Comparison of ENCODE assay signal across 32 mouse cellular contexts in genomic region chr4:141679016-141679415, GRCm38 (mm10). TPM values are rescaled to one million over a fixed set of nuclear protein-coding genes. Genes with fewer than 3 reads are reported as not detected.
DNase-seq lines count a peak whose midpoint lies in the region; ATAC-seq and TF ChIP-seq lines count a peak whose summit lies in the region.
"Had no signal": no experiment of that assay in that cellular context is flagged by ENCODE, and none has a peak within 500 bp of the region (broad histone marks: within the 10 kb centered on the region; RNA-seq: fewer than 3 reads in every experiment).

No protein-coding gene starts in this region.

- H3K4me2 ChIP-seq in liver, embryonic 13.5 days: no peak overlapping the region
- H3K4me2 ChIP-seq in intestine, postnatal 0 days (replicated peaks; ENCODE audit: low read depth): no peak overlapping the region
- H3K4me2 ChIP-seq: embryonic facial prominence, embryonic 12.5 days; embryonic facial prominence, embryonic 15.5 days; forebrain, embryonic 12.5 days; forebrain, embryonic 15.5 days; heart, embryonic 13.5 days; hindbrain, embryonic 12.5 days; hindbrain, embryonic 15.5 days had no signal

- TF ChIP-seq POLR2A in liver, adult 2 months (IDR thresholded peaks at IDR 0.05; ENCODE audit: extremely low read depth, insufficient read depth, low read length): no peak
- TF ChIP-seq POLR2A in ES-Bruce4 (IDR thresholded peaks at IDR 0.05; ENCODE audit: insufficient read depth, low read length) (no peak), MEL (IDR thresholded peaks at IDR 0.05; ENCODE audit: control insufficient read depth in 1 of 2, insufficient read depth in 1 of 2, low read depth in 1 of 2, low read length in 2 of 2, poor library complexity in 1 of 2) (no peak)

- H3K9ac ChIP-seq in liver, adult 2 months (ENCODE audit: low read depth, low read length): no peak overlapping the region
- H3K9ac ChIP-seq in ES-Bruce4 (ENCODE audit: low read depth, poor library complexity, severe bottlenecking) (no peak overlapping the region), MEL (ENCODE audit: control insufficient read depth, low read depth, low read length, poor library complexity, severe bottlenecking) (no peak overlapping the region)
- H3K9ac ChIP-seq in liver, embryonic 13.5 days: no peak overlapping the region
- H3K9ac ChIP-seq in intestine, postnatal 0 days (ENCODE audit: low read depth, low read length): no peak overlapping the region
- H3K9ac ChIP-seq: embryonic facial prominence, embryonic 12.5 days; embryonic facial prominence, embryonic 15.5 days; forebrain, embryonic 12.5 days; forebrain, embryonic 15.5 days; heart, embryonic 13.5 days; hindbrain, embryonic 12.5 days; hindbrain, embryonic 15.5 days had no signal

- no peaks in the 10 kb centered on the region for H3K27me3 ChIP-seq in liver, adult 2 months (ENCODE audit: control insufficient read depth, insufficient read depth, low read length)
- H3K27me3 ChIP-seq in ES-Bruce4 (ENCODE audit: control insufficient read depth, insufficient read depth, low read length, poor library complexity, severe bottlenecking): no peaks in the 10 kb centered on the region
- H3K27me3 ChIP-seq in MEL (ENCODE audit: control insufficient read depth in 1 of 2, insufficient read depth in 2 of 2, low read length in 2 of 2): no peaks in the 10 kb centered on the region
- H3K27me3 ChIP-seq in liver, embryonic 13.5 days: no peaks in the 10 kb centered on the region
- H3K27me3 ChIP-seq in intestine, postnatal 0 days (replicated peaks; ENCODE audit: control insufficient read depth, insufficient read depth, low read length): no peaks in the 10 kb centered on the region
- H3K27me3 ChIP-seq: CH12.LX; embryonic facial prominence, embryonic 12.5 days; embryonic facial prominence, embryonic 15.5 days; forebrain, embryonic 12.5 days; forebrain, embryonic 15.5 days; heart, embryonic 13.5 days; hindbrain, embryonic 12.5 days; hindbrain, embryonic 15.5 days had no signal

- TF ChIP-seq CTCF in liver, adult 2 months (IDR thresholded peaks at IDR 0.05; ENCODE audit: low read depth, low read length): no peak
- TF ChIP-seq CTCF in ES-Bruce4 (IDR thresholded peaks at IDR 0.05; ENCODE audit: low read depth, low read length) (no peak), MEL (IDR thresholded peaks at IDR 0.05 in 2 of 3, conservative IDR thresholded peaks at IDR 0.05 in 1 of 3; ENCODE audit: control insufficient read depth in 1 of 3, insufficient read depth in 1 of 3, low read depth in 2 of 3, low read length in 3 of 3, poor library complexity in 1 of 3, severe bottlenecking in 1 of 3) (no peak)
- no peak for TF ChIP-seq CTCF in intestine, postnatal 0 days (IDR thresholded peaks at IDR 0.05; ENCODE audit: low read depth)

- 29% methylated on average over 2 of the region's 2 CpGs for WGBS in liver, adult 2 months
- 87% methylated on average over 2 of the region's 2 CpGs for WGBS in liver, embryonic 13.5 days (ENCODE audit: insufficient replicate concordance)
- WGBS in intestine, postnatal 0 days: 75% methylated on average over 2 of the region's 2 CpGs

- H3K36me3 ChIP-seq in liver, adult 2 months (ENCODE audit: control insufficient read depth, insufficient read depth, low read length): peaks cover 17% of the 10 kb centered on the region; the same call in 1 of the 2 replicates
- H3K36me3 ChIP-seq in ES-Bruce4 (ENCODE audit: control insufficient read depth, insufficient read depth, low read length, poor library complexity, severe bottlenecking) (peaks cover 1% of the 10 kb centered on the region), MEL (ENCODE audit: control insufficient read depth in 1 of 2, insufficient read depth in 2 of 2, low read length in 2 of 2) (peaks cover 0 to 16% of the 10 kb centered on the region in 2 experiments; a peak in 3 of 4 replicates)
- peaks cover 31% of the 10 kb centered on the region for H3K36me3 ChIP-seq in liver, embryonic 13.5 days
- peaks cover 27% of the 10 kb centered on the region for H3K36me3 ChIP-seq in intestine, postnatal 0 days (ENCODE audit: control insufficient read depth, insufficient read depth)

- no peak overlapping the region for H3K4me3 ChIP-seq in liver, adult 2 months (ENCODE audit: insufficient read depth, low read depth, low read length)
- H3K4me3 ChIP-seq in ES-Bruce4 (ENCODE audit: low read depth, low read length): no peak overlapping the region
- no peak overlapping the region for H3K4me3 ChIP-seq in MEL (ENCODE audit: control insufficient read depth in 1 of 2, insufficient read depth in 1 of 2, low read depth in 2 of 2, low read length in 2 of 2)
- no peak overlapping the region for H3K4me3 ChIP-seq in liver, embryonic 13.5 days (replicated peaks)
- H3K4me3 ChIP-seq in intestine, postnatal 0 days (ENCODE audit: low read depth, low read length): no peak overlapping the region
- H3K4me3 ChIP-seq: embryonic facial prominence, embryonic 12.5 days; embryonic facial prominence, embryonic 15.5 days; erythroblast, embryonic 14.5 days; forebrain, embryonic 12.5 days; forebrain, embryonic 15.5 days; heart, adult 2 months; heart, embryonic 10.5 days; heart, embryonic 13.5 days; hindbrain, embryonic 12.5 days; hindbrain, embryonic 15.5 days had no signal

- no peaks in the 10 kb centered on the region for H3K79me2 ChIP-seq in liver, adult 2 months (ENCODE audit: control insufficient read depth, insufficient read depth, low read length)
- H3K79me2 ChIP-seq in MEL (ENCODE audit: control insufficient read depth, insufficient read depth, low read length, poor library complexity): 0 out of 2 replicates have a peak, but pooled peaks cover 2% of the 10 kb centered on the region

- DNase-seq in liver, adult 2 months (ENCODE audit: extremely low read depth, low read depth, low spot score): peak; percentile 66
- DNase-seq in liver (no peak), MEL (ENCODE audit: low read depth, low spot score) (no peak)
- no peak for DNase-seq in liver, embryonic 13.5 days
- DNase-seq in urinary bladder, postnatal 4 days (ENCODE audit: low spot score in 2 of 2): no peak
- DNase-seq: adrenal gland, adult 2 months; adrenal gland, postnatal 14 days; B cell, adult 2 months; cerebellum, adult 11 months; cerebellum, adult 2 months; cerebellum, adult 9-11 months; cerebellum, postnatal 25 days; gastrocnemius, postnatal 25 days; heart, adult 2 months had no signal

- H3K9me3 ChIP-seq in ES-Bruce4 (replicated peaks; ENCODE audit: control insufficient read depth, insufficient read depth, low read length, poor library complexity, severe bottlenecking) (no peaks in the 10 kb centered on the region), MEL (replicated peaks; ENCODE audit: insufficient read depth, low read length) (no peaks in the 10 kb centered on the region)
- H3K9me3 ChIP-seq in liver, embryonic 13.5 days (replicated peaks): no peaks in the 10 kb centered on the region
- H3K9me3 ChIP-seq in intestine, postnatal 0 days (ENCODE audit: control insufficient read depth): no peaks in the 10 kb centered on the region
- H3K9me3 ChIP-seq: embryonic facial prominence, embryonic 12.5 days; embryonic facial prominence, embryonic 15.5 days; forebrain, embryonic 12.5 days; forebrain, embryonic 15.5 days; heart, embryonic 10.5 days; heart, embryonic 13.5 days; hindbrain, embryonic 12.5 days; hindbrain, embryonic 15.5 days had no signal

- H3K27ac ChIP-seq in liver, adult 2 months (replicated peaks; ENCODE audit: insufficient read depth, low read depth, low read length): no peak overlapping the region
- H3K27ac ChIP-seq in ES-Bruce4 (ENCODE audit: insufficient read depth, low read length): peak overlapping the region; percentile 21; the same call in 1 of the 2 replicates
- H3K27ac ChIP-seq in MEL (ENCODE audit: control insufficient read depth, low read depth, low read length): no peak overlapping the region
- no peak overlapping the region for H3K27ac ChIP-seq in liver, embryonic 13.5 days
- H3K27ac ChIP-seq in intestine, postnatal 0 days (ENCODE audit: low read depth, low read length): no peak overlapping the region
- H3K27ac ChIP-seq: embryonic facial prominence, embryonic 12.5 days; embryonic facial prominence, embryonic 15.5 days; forebrain, embryonic 12.5 days; forebrain, embryonic 15.5 days; heart, adult 2 months; heart, embryonic 10.5 days; heart, embryonic 13.5 days; hindbrain, embryonic 12.5 days; hindbrain, embryonic 15.5 days had no signal

- TF ChIP-seq RAD21 in MEL (IDR thresholded peaks at IDR 0.05; ENCODE audit: low read depth, low read length): no peak

- peaks cover 6% of the 10 kb centered on the region for H3K4me1 ChIP-seq in liver, adult 2 months (ENCODE audit: control insufficient read depth, insufficient read depth, low read length)
- peaks cover 16% of the 10 kb centered on the region for H3K4me1 ChIP-seq in ES-Bruce4 (ENCODE audit: control insufficient read depth, insufficient read depth, low read length)
- peaks cover 4 to 13% of the 10 kb centered on the region in 2 experiments; a peak in 3 of 4 replicates for H3K4me1 ChIP-seq in MEL (ENCODE audit: control insufficient read depth in 1 of 2, insufficient read depth in 2 of 2, low read length in 2 of 2)
- peaks cover 39% of the 10 kb centered on the region for H3K4me1 ChIP-seq in liver, embryonic 13.5 days (replicated peaks)
- no peaks in the 10 kb centered on the region for H3K4me1 ChIP-seq in intestine, postnatal 0 days (replicated peaks; ENCODE audit: control insufficient read depth, insufficient read depth, low read length)
- H3K4me1 ChIP-seq: forebrain, embryonic 15.5 days; hindbrain, embryonic 15.5 days had no signal

- ATAC-seq in liver, embryonic 13.5 days (ENCODE audit: low read depth): peak; percentile 22; the same call in 1 of the 2 replicates
- ATAC-seq in erythroblast, adult 5-6 weeks (replicated peaks; ENCODE audit: low FRiP score, poor library complexity, severe bottlenecking): no peak
- no peak for ATAC-seq in intestine, postnatal 0 days
- ATAC-seq: forebrain, embryonic 15.5 days had no signal

- TF ChIP-seq EP300 in ES-Bruce4 (IDR thresholded peaks at IDR 0.05; ENCODE audit: insufficient read depth, low read depth, low read length): peak; percentile 97
- no peak for TF ChIP-seq EP300 in MEL (IDR thresholded peaks at IDR 0.05; ENCODE audit: low read depth in 1 of 2, low read length in 2 of 2)

RNA-seq across cellular contexts. Expression of gene Rsc1a1, which starts 6.4 kb away (rescaled TPM):
- 16.3 and 30.3 TPM in 2 replicates for total RNA-seq in liver, adult 2 months (2014; rRNA removed)
- 52.0 and 70.9 TPM in 2 replicates for polyA plus RNA-seq in liver, adult 2 months (2012; rRNA removed)
- 4.1 TPM in 1 of 2 replicates, not detected in the other for polyA plus RNA-seq in ES-Bruce4 (2011; ENCODE audit: insufficient read depth, insufficient read length, low read depth, missing spikeins)
- total RNA-seq in MEL (2012; rRNA removed): 7.7 and 8.8 TPM in 2 replicates
- polyA plus RNA-seq in MEL (2012; ENCODE audit: insufficient read depth in 1 of 2, insufficient read length in 2 of 2, low read depth in 1 of 2, low replicate concordance in 2 of 2, missing spikeins in 1 of 2): not detected
- 0.46 TPM in 1 of 2 replicates, not detected in the other for polyA plus RNA-seq in liver, embryonic 13.5 days (2015; fragmentation: Nextera tagmentation; extraction: Ambion mirVana)
- 2.9 TPM in 1 of 2 replicates, not detected in the other for total RNA-seq in erythroblast, adult 5-6 weeks (2015; ENCODE audit: low replicate concordance)
- total RNA-seq in erythroblast, adult 5-6 weeks (2017; ENCODE audit: low replicate concordance): 0.84 and 4.3 TPM in 2 replicates
- polyA plus RNA-seq in intestine, postnatal 0 days (2015; fragmentation: Nextera tagmentation; extraction: Ambion mirVana): not detected in 2 replicates
- total RNA-seq: adrenal gland, adult 2 months; adrenal gland, postnatal 4 days; heart, adult 2 months; heart, postnatal 25 days had no signal
- polyA plus RNA-seq: embryonic facial prominence, embryonic 12.5 days; embryonic facial prominence, embryonic 15.5 days; forebrain, embryonic 15.5 days; heart, embryonic 16.5 days had no signal

RNA-seq across cellular contexts. Expression of gene Plekhm2, which starts 14.3 kb away (rescaled TPM):
- 2.7 and 5.0 TPM in 2 replicates for total RNA-seq in liver, adult 2 months (2014; rRNA removed)
- polyA plus RNA-seq in liver, adult 2 months (2012; rRNA removed): 11.2 and 13.5 TPM in 2 replicates
- polyA plus RNA-seq in ES-Bruce4 (2011; ENCODE audit: insufficient read depth, insufficient read length, low read depth, missing spikeins): 11.1 and 15.1 TPM in 2 replicates
- total RNA-seq in MEL (2012; rRNA removed): 4.8 and 6.5 TPM in 2 replicates
- polyA plus RNA-seq in MEL (2012; ENCODE audit: insufficient read depth in 1 of 2, insufficient read length in 2 of 2, low read depth in 1 of 2, low replicate concordance in 2 of 2, missing spikeins in 1 of 2): 10 to 100 TPM in 1 of 2 experiments, not detected in 1; 15.4 TPM
- 0.91 and 1.1 TPM in 2 replicates for polyA plus RNA-seq in liver, embryonic 13.5 days (2015; fragmentation: Nextera tagmentation; extraction: Ambion mirVana)
- total RNA-seq in erythroblast, adult 5-6 weeks (2015; ENCODE audit: low replicate concordance): 2.9 and 10.7 TPM in 2 replicates
- total RNA-seq in erythroblast, adult 5-6 weeks (2017; ENCODE audit: low replicate concordance): 2.0 and 4.3 TPM in 2 replicates
- 3.1 and 6.0 TPM in 2 replicates for polyA plus RNA-seq in intestine, postnatal 0 days (2015; fragmentation: Nextera tagmentation; extraction: Ambion mirVana)

RNA-seq across cellular contexts. Expression of gene Ddi2, which starts 44.2 kb away (rescaled TPM):
- total RNA-seq in liver, adult 2 months (2014; rRNA removed): 59.2 and 64.0 TPM in 2 replicates
- 51.2 and 55.7 TPM in 2 replicates for polyA plus RNA-seq in liver, adult 2 months (2012; rRNA removed)
- polyA plus RNA-seq in ES-Bruce4 (2011; ENCODE audit: insufficient read depth, insufficient read length, low read depth, missing spikeins): 46.0 and 50.3 TPM in 2 replicates
- total RNA-seq in MEL (2012; rRNA removed): 37.6 and 40.7 TPM in 2 replicates
- polyA plus RNA-seq in MEL (2012; ENCODE audit: insufficient read depth in 1 of 2, insufficient read length in 2 of 2, low read depth in 1 of 2, low replicate concordance in 2 of 2, missing spikeins in 1 of 2): 10 to 100 TPM in 1 of 2 experiments, not detected in 1; 42.8 TPM
- 15.0 and 19.1 TPM in 2 replicates for polyA plus RNA-seq in liver, embryonic 13.5 days (2015; fragmentation: Nextera tagmentation; extraction: Ambion mirVana)
- 10.0 and 14.8 TPM in 2 replicates for total RNA-seq in erythroblast, adult 5-6 weeks (2015; ENCODE audit: low replicate concordance)
- 17.7 and 18.5 TPM in 2 replicates for total RNA-seq in erythroblast, adult 5-6 weeks (2017; ENCODE audit: low replicate concordance)
- 15.9 and 16.7 TPM in 2 replicates for polyA plus RNA-seq in intestine, postnatal 0 days (2015; fragmentation: Nextera tagmentation; extraction: Ambion mirVana)

RNA-seq across cellular contexts. Expression of gene Slc25a34, which starts 55.4 kb away (rescaled TPM):
- total RNA-seq in liver, adult 2 months (2014; rRNA removed): 10.2 and 10.6 TPM in 2 replicates
- polyA plus RNA-seq in liver, adult 2 months (2012; rRNA removed): 5.1 and 10.3 TPM in 2 replicates
- polyA plus RNA-seq in ES-Bruce4 (2011; ENCODE audit: insufficient read depth, insufficient read length, low read depth, missing spikeins) (0.82 and 1.8 TPM in 2 replicates), MEL (2012; ENCODE audit: insufficient read depth in 1 of 2, insufficient read length in 2 of 2, low read depth in 1 of 2, low replicate concordance in 2 of 2, missing spikeins in 1 of 2) (under 1 TPM in 1 of 2 experiments, not detected in 1; 0.10 TPM)
- not detected in 2 replicates for total RNA-seq in MEL (2012; rRNA removed)
- 0.07 and 0.13 TPM in 2 replicates for polyA plus RNA-seq in liver, embryonic 13.5 days (2015; fragmentation: Nextera tagmentation; extraction: Ambion mirVana)
- total RNA-seq in erythroblast, adult 5-6 weeks (2015; ENCODE audit: low replicate concordance): not detected in 2 replicates
- not detected in 2 replicates for total RNA-seq in erythroblast, adult 5-6 weeks (2017; ENCODE audit: low replicate concordance)
- 23.8 and 25.7 TPM in 2 replicates for polyA plus RNA-seq in intestine, postnatal 0 days (2015; fragmentation: Nextera tagmentation; extraction: Ambion mirVana)
- total RNA-seq: granulocyte monocyte progenitor cell, adult 5-6 weeks; hematopoietic stem cell, adult 5-6 weeks had no signal
- polyA plus RNA-seq: embryonic facial prominence, embryonic 12.5 days; erythroblast, embryonic 14.5 days; forebrain, embryonic 12.5 days; hindbrain, embryonic 12.5 days had no signal

Comparison
In these comparisons a context has a peak if more than half of its experiments do, and no peak if none do; other contexts are left out.
1. RNA of gene Rsc1a1, which starts 6.4 kb away (polyA plus RNA-seq): 52.0 to 70.9 TPM in liver, adult 2 months; 4.1 TPM in ES-Bruce4, 0.46 TPM in liver, embryonic 13.5 days, not detected in MEL and not detected in intestine, postnatal 0 days; every median in the first group is over 10 times any median in the second.